Mouse (Mus musculus): ENCODE results near the gene A130010J15Rik. TPM values are rescaled to one million over a fixed set of nuclear protein-coding genes. Genes with fewer than 3 reads are reported as not detected.
A peak's percentile ranks its signal among the peaks of the same experiment; 100 is the strongest.

The A130010J15Rik gene
- total and polyA plus RNA-seq, 2 experiments, result 3.5 to 8.1 TPM

- Histone ChIP-seq H3K9ac (ENCODE audit: low read depth, low read length) (peak overlapping the region; percentile 69), H3K36me3 (ENCODE audit: control insufficient read depth, insufficient read depth, low read length) (peaks cover 3% of the 10 kb centered on the region), H3K4me1 (ENCODE audit: control insufficient read depth, insufficient read depth, low read length) (peaks cover 33% of the 10 kb centered on the region), H3K4me3 (ENCODE audit: insufficient read depth, low read depth, low read length) (peak overlapping the region; percentile 41), H3K27me3 (ENCODE audit: control insufficient read depth, insufficient read depth, low read length) (no peaks in the 10 kb centered on the region), H3K27ac (replicated peaks; ENCODE audit: insufficient read depth, low read depth, low read length) (peak overlapping the region; percentile 90), H3K79me2 (ENCODE audit: control insufficient read depth, insufficient read depth, low read length) (peaks cover 30% of the 10 kb centered on the region; the same call in 1 of the 2 replicates)
- TF ChIP-seq POLR2A (IDR thresholded peaks at IDR 0.05; ENCODE audit: extremely low read depth, insufficient read depth, low read length), result no peak
- no peak for TF ChIP-seq CTCF (IDR thresholded peaks at IDR 0.05; ENCODE audit: low read depth, low read length)
- 21% methylated on average over 15 of the region's 15 CpGs for WGBS
- DNase-seq (ENCODE audit: extremely low read depth, low read depth, low spot score), result peak; percentile 81
These were observed 11.3 kb upstream of the A130010J15Rik start for GRCm38 (mm10) chr1:193156316-193157110.

- peak overlapping the region; percentile 90 for H3K27ac ChIP-seq (replicated peaks; ENCODE audit: insufficient read depth, low read depth, low read length)
- TF ChIP-seq POLR2A (IDR thresholded peaks at IDR 0.05; ENCODE audit: extremely low read depth, insufficient read depth, low read length), result no peak
- TF ChIP-seq CTCF (IDR thresholded peaks at IDR 0.05; ENCODE audit: low read depth, low read length), result no peak
- WGBS, result 31% methylated on average over 8 of the region's 8 CpGs
These were observed 10.7 kb upstream of the A130010J15Rik start for GRCm38 (mm10) chr1:193157111-193157492.

GRCm38 (mm10) chr1:193159163-193159562, 8.7 kb upstream of the A130010J15Rik start:
- H3K4me3 ChIP-seq (ENCODE audit: insufficient read depth, low read depth, low read length), result no peak overlapping the region
- WGBS, result 22% methylated on average over 3 of the region's 3 CpGs
- H3K36me3 ChIP-seq (ENCODE audit: control insufficient read depth, insufficient read depth, low read length), result peaks cover 18% of the 10 kb centered on the region
- peaks cover 22% of the 10 kb centered on the region; the same call in 1 of the 2 replicates for H3K79me2 ChIP-seq (ENCODE audit: control insufficient read depth, insufficient read depth, low read length)
- no peaks in the 10 kb centered on the region for H3K27me3 ChIP-seq (ENCODE audit: control insufficient read depth, insufficient read depth, low read length)
- no peak overlapping the region for H3K27ac ChIP-seq (replicated peaks; ENCODE audit: insufficient read depth, low read depth, low read length)
- TF ChIP-seq POLR2A (IDR thresholded peaks at IDR 0.05; ENCODE audit: extremely low read depth, insufficient read depth, low read length), result no peak
- no peak for TF ChIP-seq CTCF (IDR thresholded peaks at IDR 0.05; ENCODE audit: low read depth, low read length)
- DNase-seq (ENCODE audit: extremely low read depth, low read depth, low spot score), result no peak
- H3K9ac ChIP-seq (ENCODE audit: low read depth, low read length), result no peak overlapping the region
- peaks cover 28% of the 10 kb centered on the region for H3K4me1 ChIP-seq (ENCODE audit: control insufficient read depth, insufficient read depth, low read length)

More at GRCm38 (mm10) chr1:193157111-193157492, 10.7 kb upstream of the A130010J15Rik start:
- H3K36me3 ChIP-seq (ENCODE audit: control insufficient read depth, insufficient read depth, low read length), result peaks cover 9% of the 10 kb centered on the region
- peak overlapping the region; percentile 17 for H3K9ac ChIP-seq (ENCODE audit: low read depth, low read length)
- peak overlapping the region; percentile 41 for H3K4me3 ChIP-seq (ENCODE audit: insufficient read depth, low read depth, low read length)
- H3K4me1 ChIP-seq (ENCODE audit: control insufficient read depth, insufficient read depth, low read length), result peaks cover 33% of the 10 kb centered on the region
- no peaks in the 10 kb centered on the region for H3K27me3 ChIP-seq (ENCODE audit: control insufficient read depth, insufficient read depth, low read length)
- DNase-seq (ENCODE audit: extremely low read depth, low read depth, low spot score), result peak; percentile 55
- peaks cover 33% of the 10 kb centered on the region; the same call in 1 of the 2 replicates for H3K79me2 ChIP-seq (ENCODE audit: control insufficient read depth, insufficient read depth, low read length)

GRCm38 (mm10) chr1:193159613-193160012, 8.2 kb upstream of the A130010J15Rik start:
- 81% methylated on average over 1 of the region's 1 CpGs for WGBS
- DNase-seq (ENCODE audit: extremely low read depth, low read depth, low spot score), result no peak
- Histone ChIP-seq H3K36me3 (ENCODE audit: control insufficient read depth, insufficient read depth, low read length) (peaks cover 18% of the 10 kb centered on the region), H3K27ac (replicated peaks; ENCODE audit: insufficient read depth, low read depth, low read length) (no peak overlapping the region), H3K4me3 (ENCODE audit: insufficient read depth, low read depth, low read length) (no peak overlapping the region), H3K27me3 (ENCODE audit: control insufficient read depth, insufficient read depth, low read length) (no peaks in the 10 kb centered on the region), H3K9ac (ENCODE audit: low read depth, low read length) (no peak overlapping the region), H3K4me1 (ENCODE audit: control insufficient read depth, insufficient read depth, low read length) (peaks cover 23% of the 10 kb centered on the region), H3K79me2 (ENCODE audit: control insufficient read depth, insufficient read depth, low read length) (peaks cover 21% of the 10 kb centered on the region; the same call in 1 of the 2 replicates)
- TF ChIP-seq POLR2A (IDR thresholded peaks at IDR 0.05; ENCODE audit: extremely low read depth, insufficient read depth, low read length), result no peak
- TF ChIP-seq CTCF (IDR thresholded peaks at IDR 0.05; ENCODE audit: low read depth, low read length), result no peak

DNA sequence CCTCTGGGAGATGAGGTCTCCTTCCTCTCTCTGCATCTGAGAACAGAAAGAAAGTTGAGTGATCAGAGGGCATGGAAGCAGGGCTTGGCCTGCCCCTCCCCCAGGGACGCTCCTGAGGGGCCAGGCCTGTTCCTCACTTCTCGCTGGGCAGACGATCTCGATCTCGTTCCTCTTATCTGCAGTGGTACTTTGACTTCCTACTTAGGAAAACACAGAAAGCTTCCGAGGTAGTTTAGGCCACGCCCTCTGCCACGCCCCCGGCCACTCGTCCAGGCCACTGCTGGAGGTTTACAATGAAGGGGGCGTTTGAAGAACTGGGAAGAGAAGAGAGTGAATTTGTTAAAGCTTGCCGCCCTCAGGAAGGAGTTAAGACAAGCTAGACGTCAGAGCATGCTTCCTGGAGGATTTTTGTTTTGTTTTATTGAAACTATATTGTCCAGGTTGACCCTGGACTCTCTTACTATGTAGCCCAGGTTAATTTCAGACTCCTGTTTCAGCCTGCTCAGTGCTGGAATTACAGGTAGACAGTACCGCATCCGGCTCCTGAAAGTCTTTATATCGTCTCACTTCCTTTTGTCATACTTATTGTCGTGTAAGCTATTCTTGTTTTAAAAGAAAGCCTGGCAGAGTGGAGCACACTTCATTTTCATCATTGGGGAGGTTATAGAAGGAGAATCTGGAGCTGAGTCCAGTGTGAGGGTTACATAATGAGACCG, 7.4 kb upstream of the A130010J15Rik start:
- peak; percentile 50 for DNase-seq (ENCODE audit: extremely low read depth, low read depth, low spot score)
- H3K9ac ChIP-seq (ENCODE audit: low read depth, low read length), result no peak overlapping the region
- no peak for TF ChIP-seq POLR2A (IDR thresholded peaks at IDR 0.05; ENCODE audit: extremely low read depth, insufficient read depth, low read length)

More for the DNA sequence above, 7.4 kb upstream of the A130010J15Rik start:
- Histone ChIP-seq H3K4me1 (ENCODE audit: control insufficient read depth, insufficient read depth, low read length) (peaks cover 18% of the 10 kb centered on the region), H3K27ac (replicated peaks; ENCODE audit: insufficient read depth, low read depth, low read length) (no peak overlapping the region), H3K27me3 (ENCODE audit: control insufficient read depth, insufficient read depth, low read length) (no peaks in the 10 kb centered on the region), H3K36me3 (ENCODE audit: control insufficient read depth, insufficient read depth, low read length) (peaks cover 23% of the 10 kb centered on the region), H3K4me3 (ENCODE audit: insufficient read depth, low read depth, low read length) (peak overlapping the region; percentile 4; the same call in 1 of the 2 replicates), H3K79me2 (ENCODE audit: control insufficient read depth, insufficient read depth, low read length) (peaks cover 21% of the 10 kb centered on the region; the same call in 1 of the 2 replicates)
- whole genome bisulfite sequencing, result 30% methylated on average over 18 of the region's 18 CpGs

All from liver, adult 2 months (tissue).